Mouse (Mus musculus) neutrophil, adult 5-6 weeks (primary cell): ENCODE measurements around the gene Eva1c. TPM values are rescaled to one million over a fixed set of nuclear protein-coding genes. Genes with fewer than 3 reads are reported as not detected.
A peak's percentile ranks its signal among the peaks of the same experiment; 100 is the strongest.

Experiments used
- ATAC-seq: fragments of 151-379, 151-347 bp; 2 replicates; pipeline ENCODE4 v1.8.0; 2017; ENCODE audit warnings: mild to moderate bottlenecking, moderate TSS enrichment; ENCODE audit not compliant: insufficient number of reproducible peaks, poor library complexity, low FRiP score, severe bottlenecking; ENCODE audit errors: extremely low read depth
- total RNA-seq: library from RNA; stranded (forward); fragments of 200-1000 nt; gene quantifications from 2 replicates; pipeline ENCODE4 v1.2.3, GENCODE M21; 2017

Gene Eva1c
- total RNA-seq: not detected in 2 replicates

DNA sequence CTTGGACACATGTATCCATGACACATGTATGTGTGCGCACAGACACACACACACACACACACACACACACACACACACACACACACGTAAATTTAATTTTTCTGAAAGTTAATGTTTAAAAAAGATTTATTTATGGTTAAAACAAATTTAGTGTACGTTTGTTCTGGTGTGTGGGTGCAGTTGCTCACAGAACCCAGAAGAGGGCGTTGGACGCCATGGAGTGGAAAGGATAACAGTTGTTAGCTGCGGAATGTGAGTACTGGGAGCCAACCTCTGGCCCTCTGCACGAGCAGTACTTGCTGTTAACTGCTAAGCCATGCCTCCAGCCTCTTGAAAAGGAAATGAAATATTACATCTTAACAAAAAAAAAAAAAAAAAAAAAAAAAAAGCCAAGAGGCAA lies at the start of gene Eva1c:
TSS of gene Eva1c (plus strand) at position 263 of the 400 bp plus-strand sequence.
- ATAC-seq: no peak

DNA sequence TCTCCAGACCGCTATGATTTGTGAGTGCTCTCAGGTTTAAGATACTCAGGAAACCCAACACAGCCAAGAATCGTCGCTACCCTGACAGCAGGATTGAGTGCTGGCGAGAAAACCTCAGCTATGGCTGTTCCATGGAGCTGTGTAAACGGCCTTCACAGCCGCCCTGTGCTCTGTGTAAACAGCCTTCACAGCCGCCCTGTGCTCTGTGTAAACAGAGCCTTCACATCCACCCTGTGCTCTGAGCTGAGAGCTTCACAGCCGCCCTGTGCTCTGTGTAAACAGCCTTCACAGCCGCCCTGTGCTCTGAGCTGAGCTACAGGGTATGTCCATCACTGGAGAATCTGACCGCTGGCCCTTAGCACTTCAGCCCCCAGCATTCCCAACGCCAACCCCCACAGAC lies 46.7 kb upstream of the Eva1c start:
- ATAC-seq: no peak

DNA sequence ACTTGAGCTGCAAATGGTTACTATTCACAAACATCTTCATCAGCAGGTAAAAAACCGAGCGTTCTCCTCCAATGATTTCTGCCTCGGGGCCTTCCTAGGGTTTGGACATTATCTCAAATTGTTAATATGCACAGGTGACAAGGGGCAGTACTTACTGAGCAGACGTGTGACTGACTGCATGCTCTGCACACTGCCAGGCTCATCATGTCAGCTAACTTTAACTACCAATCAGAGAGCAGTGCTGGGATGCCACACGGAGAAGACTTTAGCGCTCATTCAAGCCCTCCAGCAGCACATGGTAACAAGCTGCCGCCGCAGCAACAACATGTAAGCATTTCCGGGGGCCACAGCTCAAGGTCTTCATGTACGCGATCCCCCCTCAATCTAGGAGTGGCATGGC lies 43.2 kb upstream of the Eva1c start:
- ATAC-seq: no peak

DNA sequence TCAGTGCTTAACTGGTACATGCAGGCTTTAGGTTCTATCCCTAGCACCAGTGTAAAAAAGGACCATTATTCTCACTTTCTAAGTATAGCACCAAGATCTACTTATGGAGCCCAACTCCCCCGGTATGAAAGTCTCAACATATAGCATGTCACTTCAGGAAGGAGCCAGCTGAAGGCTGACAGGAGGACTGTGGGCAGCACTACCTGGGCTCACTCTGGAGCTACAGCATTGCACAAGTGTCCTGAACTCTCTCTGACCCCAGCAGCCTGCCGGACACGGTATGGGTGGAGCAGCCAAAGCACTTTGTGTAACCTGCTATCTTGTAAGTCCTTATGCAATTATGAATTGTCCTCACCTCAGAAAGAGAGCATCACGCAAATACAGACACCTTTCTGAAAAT lies 41.3 kb upstream of the Eva1c start:
- no peak for ATAC-seq

DNA sequence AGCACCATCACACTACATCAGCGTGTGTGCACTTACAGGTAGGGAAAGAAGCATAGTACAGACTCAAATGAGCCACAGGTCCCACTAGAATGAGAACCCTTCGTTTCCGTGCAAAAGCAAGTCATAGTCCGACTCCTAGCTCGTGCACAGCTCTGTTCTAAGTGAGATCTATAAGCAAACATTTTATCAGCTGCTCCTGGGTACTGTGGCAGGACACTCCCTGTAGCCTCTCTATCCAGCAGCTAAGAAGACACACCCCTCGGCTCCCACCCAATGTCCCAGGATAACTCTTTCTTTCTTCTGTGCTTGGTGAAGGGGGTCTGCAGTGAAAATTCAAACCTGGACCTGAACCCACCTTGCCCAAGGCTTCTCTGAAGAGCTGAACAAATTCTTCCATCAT lies 37.9 kb upstream of the Eva1c start:
- ATAC-seq: no peak

DNA sequence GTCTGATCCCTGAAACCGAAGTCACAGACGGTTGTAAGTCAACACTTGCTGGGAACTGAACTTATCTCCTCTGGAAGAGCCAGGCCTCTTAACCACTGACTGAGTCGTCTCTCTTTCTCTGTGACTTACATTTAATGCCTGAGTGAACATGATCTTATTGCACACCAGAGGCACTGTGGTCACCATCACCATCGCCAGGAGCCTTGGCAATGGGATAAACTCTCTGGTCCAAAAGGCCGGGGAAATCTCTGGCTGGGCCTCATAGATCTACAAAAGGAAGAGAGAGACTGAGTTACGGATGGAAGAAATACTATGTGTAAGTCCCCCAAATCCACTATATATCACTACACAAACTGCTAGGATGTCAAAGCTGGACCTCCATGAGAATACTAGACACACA lies 35.6 kb upstream of the Eva1c start:
- no peak for ATAC-seq

DNA sequence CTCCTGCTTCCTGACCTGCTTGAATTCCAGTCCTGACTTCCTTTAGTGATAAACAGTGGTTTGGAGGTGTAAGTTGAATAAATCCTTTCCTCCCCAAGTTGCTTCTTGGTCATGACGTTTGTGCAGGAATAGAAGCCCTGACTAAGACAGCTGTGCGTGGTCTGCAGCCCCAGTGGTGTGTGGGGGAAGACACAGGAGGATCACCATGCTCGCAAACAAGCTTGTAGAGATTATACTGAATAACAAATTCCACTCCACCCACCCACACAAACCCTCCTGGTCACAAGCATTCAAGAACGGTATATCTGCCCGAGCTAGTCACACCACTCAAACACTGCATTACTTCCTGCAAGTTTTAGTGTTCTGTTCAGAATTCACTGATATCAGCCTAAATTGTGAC lies 34.5 kb upstream of the Eva1c start:
- ATAC-seq: no peak

DNA sequence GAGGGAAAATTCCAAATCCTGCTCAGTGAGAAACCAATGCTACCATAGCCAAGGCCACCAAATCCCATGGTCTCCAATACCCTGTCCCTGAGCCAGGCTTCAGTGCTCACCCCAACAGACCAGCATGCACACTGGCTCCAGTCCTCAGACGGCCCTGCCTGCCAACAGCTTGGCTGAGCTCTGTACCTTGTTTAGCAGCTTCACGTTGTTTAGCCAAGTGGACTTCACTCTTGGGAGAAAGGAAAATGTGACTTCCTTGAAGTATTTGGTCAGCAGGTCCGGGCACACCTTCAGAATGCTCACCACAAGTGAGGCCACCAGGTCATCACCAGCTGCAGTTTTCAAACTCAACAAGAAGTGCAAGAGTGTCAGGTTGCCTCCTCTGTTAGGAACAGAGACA lies 34.0 kb upstream of the Eva1c start:
- ATAC-seq: no peak

DNA sequence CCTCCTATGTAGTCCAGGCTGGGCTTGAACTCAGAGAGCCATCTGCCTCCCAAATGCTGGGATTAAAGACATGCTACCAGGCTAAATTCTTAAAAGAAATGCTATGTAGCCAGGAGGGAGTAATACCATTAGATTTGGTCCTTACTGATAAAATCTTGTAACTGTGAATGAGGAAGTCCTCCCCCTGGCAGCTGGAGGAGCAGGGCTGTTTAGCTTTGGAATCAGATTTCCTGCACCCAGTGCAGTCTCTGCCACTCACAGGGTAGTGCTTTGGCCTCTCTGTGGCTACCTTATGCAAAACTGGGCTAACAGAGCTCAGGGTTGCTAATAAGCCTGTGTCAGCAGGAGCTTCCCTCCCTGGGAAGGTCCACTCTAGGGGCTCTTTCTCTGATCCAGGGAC lies 31.8 kb upstream of the Eva1c start:
- no peak for ATAC-seq

DNA sequence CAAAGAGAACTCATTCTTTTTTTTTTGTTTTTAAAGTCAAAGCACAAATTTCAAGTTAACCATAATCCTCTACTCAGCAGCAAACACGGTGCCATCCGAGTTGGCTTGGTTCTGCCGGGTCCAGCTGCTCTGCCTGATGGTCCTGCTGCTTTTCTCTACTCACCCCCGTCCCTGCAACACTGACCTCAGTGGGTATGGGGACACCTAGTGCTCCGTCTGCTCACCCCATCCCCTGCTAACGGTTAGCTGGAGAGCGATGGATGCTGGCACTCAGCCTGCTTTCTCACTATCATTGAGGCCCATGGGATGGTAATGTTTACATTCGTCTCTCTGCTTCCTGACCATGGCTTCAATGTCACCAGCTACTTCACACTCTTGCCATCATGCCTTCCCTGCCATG lies 28.1 kb upstream of the Eva1c start:
- ATAC-seq: no peak

DNA sequence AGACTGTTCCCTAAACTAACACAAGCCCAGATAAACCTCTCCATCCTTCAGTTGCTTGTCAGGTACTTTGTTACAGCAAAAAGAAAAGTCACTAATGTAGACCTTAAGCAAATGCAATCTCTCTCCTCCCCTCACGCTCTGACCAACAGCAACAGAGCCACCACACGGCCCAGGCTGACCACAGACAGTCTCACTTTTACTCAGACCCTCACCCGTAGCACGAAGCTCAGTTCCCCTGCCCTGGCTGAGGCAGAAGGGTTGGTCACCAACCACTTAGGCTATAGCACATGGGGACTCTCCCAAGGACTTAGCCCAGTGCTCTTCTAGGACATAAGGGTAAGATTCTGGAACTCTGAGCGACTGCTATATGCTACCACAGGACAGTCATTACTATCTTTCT lies 27.7 kb upstream of the Eva1c start:
- ATAC-seq: no peak

DNA sequence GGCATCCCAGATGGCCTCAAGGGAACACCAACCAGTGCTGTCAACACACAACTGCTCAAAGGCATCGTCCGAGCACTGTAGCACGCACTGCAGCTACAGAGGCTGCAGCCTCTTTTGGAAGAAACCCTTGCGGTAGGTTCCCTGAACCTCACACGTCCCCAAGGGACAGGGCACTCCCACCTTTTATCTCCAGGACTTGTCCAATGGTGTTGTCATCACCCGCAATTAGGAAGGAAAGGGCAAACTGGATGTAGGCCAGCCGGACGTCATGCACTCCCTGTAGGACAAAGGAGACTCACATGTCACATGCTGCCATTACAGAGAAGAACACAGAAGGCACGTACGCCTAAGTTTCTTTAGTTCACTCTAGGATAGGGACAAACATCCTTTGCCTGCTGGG lies 26.7 kb upstream of the Eva1c start:
- no peak for ATAC-seq

DNA sequence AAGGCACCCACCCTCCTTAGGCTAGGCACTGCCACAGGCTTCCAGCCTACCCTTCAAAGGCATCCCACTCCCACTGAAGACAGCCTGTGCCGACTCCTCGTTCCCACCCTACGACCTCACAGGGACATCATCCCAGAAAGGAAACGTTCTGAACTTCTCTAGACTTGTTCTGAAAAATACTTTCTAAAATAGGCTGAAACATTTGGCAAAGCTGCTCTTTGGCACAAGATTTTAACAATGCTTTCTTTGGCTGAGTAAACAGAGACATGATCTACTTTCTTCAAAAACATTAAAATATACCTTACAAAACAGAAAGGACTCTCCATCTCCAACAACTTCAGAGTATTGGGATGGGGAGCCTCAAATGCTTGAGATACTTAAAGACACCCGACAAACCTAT lies 25.3 kb upstream of the Eva1c start:
- ATAC-seq: no peak

DNA sequence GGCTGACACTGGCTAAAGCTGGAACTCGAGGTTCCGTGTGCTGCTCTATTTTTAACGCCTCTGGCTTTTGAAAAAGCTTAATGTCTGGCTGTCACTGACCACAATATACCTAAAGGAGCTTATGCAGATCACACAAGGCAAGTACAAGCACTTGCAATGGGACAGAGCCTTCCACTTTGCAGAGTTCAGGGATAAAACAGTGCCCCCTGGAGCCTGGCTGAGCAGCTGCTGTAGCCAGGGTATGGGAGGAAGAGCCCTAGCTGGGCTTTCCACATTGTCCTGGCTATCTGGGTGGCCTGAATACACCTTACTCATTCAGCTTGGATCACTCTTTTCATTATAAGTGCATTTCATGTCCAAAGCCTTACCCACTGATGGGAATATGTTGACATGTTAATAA lies 24.6 kb upstream of the Eva1c start:
- ATAC-seq: no peak

DNA sequence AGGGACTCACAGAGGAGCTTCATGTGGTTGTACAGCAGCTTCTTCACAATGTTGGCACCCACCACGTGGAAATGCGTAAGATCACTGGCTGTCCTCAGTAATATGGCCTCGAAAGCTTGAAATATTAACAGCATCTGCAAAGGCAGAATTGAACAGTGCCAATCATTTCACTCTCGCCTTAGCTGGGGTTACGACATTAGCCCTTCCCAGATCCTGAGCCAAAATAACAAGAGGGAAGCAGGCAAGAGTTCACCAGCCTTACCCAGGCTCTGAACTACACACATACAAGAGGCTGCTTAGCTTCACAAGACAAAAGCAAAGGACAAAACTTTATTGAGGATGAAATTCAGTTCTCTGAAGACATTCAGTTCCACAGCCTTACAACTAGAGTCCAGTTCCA lies 22.1 kb upstream of the Eva1c start:
- no peak for ATAC-seq

DNA sequence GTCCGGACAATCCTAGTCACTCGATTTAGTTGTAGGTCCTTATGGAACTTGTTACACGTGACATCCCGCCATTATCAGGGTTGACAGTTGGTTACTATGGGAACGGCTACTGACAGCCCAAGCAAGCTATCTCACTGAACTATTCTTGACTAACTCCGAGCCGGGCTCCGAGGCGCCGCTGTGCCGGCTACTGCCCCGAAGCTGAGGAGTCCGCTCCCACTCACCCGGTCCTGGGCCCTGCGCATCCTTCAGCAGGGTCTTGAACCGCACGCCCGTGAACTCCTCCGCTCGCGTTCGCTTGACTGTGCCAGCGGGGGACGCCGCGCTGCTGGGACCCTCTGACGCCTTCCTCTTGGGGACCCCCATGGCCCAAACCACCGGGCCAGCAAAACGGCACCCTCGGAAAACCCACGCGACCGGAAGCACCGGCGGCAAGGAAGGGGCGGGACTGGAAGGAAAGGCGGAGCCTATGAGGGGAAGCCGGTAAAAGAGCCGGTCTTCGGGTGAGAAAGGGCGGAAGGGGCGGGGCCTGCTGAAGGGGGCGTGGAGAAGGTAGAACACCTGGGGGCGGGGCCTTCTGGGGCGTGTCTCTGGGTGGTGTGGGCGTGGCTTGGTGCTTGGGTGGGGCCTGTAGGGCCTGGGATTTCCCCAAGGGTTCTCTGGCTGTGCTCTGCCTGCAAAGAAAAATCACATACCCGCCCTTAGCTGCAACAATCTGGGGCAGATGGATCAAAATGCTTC lies 16.4 kb upstream of the Eva1c start, which contains the start of gene Urb1:
TSS of gene Urb1 (minus strand) at position 439 of the 741 bp plus-strand sequence.
- peak; percentile 94 for ATAC-seq

DNA sequence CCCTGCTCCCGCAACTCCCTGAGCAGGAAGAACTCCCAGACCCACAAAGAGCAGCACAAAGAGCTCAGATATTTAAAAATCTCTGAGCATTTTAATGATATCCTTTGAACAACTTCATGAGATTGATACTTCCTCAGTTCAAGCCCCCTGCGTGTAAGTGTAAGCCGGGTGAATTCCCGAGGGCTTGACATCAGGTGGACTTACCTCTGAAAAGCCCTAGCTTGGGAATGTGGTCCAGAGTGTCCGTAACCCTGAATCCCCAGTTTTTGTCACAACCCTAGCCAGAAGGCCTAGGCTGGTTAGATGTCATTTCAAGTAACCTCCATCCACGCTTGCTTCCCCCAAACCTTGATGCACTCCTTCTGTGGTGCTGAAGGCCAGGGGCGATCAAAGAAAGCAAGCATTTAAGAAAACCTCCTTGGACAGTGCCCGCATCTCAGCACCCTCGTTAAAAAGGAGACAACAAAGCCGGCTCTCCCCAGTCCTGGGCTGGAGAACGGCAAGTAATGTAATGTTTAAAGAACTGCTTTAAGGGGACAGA lies 15.7 kb upstream of the Eva1c start:
- ATAC-seq: no peak

DNA sequence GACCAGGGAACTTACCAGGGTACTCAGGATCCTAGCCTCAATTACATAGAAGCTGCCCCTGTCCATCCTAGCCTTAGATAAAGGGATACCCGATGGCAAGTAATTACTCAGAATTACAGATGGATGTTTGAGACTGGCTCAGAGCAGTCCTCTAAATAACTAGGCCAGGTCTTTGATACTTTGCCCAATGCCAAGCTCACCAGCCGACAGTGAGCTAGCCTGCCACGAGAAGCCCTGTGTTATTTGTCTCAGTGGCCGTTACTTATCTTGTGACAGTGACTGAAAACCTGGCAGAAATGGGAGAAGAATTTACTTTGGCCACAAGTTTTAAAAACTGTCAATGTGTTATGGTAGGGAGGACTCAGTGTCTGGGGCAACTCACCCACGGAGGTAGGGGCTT lies 14.4 kb upstream of the Eva1c start:
- no peak for ATAC-seq

DNA sequence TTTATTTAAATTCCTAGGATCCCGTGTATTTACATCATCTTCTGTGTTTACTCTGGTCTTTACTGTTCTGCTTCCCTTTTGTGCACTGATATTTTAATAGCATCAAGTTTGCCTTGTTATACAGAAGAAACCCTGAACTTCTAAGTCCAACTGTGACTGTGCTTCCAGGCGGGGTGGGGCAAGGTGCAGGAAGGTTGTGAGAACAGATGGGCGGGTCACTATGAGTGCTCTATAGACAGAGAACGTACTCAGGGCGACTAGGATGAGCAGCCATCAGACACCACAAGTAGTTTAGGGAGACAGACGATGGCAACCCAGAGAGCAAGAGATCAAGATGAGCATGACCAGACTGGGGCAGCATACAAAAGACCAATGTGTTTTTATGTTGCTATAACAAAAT lies 6.2 kb upstream of the Eva1c start:
- ATAC-seq: no peak

DNA sequence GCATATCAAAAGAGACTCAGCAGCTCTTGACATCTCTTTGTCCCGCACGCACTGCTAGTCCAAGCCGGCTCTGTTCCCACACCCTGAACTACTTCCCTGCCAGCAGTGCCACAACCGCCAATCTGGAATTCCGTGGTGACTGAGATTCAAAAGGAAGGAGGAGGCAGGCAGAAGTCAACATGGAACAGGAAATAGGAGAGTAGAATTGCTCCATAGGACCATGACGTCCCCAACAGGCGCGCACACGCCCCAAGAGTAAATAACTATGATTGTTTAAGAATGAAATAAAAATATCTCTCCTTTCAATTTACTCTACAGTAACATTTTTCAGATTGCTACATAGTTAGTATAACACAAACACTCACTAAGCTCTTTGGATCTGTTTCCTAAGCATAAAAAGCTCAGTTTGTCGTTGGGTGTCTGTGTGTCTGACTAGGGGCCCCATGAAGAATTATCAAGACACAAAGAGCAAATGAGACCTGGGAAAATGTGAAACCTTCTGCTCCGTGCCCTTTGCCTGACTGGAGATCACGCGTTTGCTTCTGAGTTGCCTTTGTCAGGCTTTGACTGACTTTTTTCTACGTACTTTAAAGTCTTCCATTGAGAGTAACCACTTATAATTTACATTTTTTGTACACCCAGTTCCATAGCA lies 5.3 kb upstream of the Eva1c start:
- ATAC-seq: no peak
